Mouse (Mus musculus) thymus, adult 2 months (tissue): ENCODE measurements around the gene Mrtfa. TPM values are rescaled to one million over a fixed set of nuclear protein-coding genes. Genes with fewer than 3 reads are reported as not detected.

Experiments used
- DNase-seq: peaks from one replicate; pipeline ENCODE4 v3.0.0; 2021
- H3K27ac ChIP-seq: fragments of 200-500 bp; 2 replicates; pipeline ENCODE4 v1.5.1; 2012; ENCODE audit warnings: low read length, control low read depth; ENCODE audit not compliant: control insufficient read depth, insufficient read depth
- H3K27me3 ChIP-seq: fragments of 200-500 bp; 2 replicates; pipeline ENCODE4 v1.6.1; 2012; ENCODE audit warnings: mild to moderate bottlenecking, low read length, moderate library complexity, mixed read lengths; ENCODE audit not compliant: control insufficient read depth, insufficient read depth
- H3K36me3 ChIP-seq: fragments of 200-500 bp; 2 replicates; pipeline ENCODE4 v1.6.1; 2012; ENCODE audit warnings: mild to moderate bottlenecking, low read length, moderate library complexity; ENCODE audit not compliant: control insufficient read depth, insufficient read depth
- H3K4me1 ChIP-seq: fragments of 200-500 bp; replicated peaks from 2 replicates; pipeline ENCODE4 v1.6.1; 2012; ENCODE audit warnings: low read length; ENCODE audit not compliant: control insufficient read depth, insufficient read depth
- H3K4me3 ChIP-seq: fragments of 200-500 bp; 2 replicates; pipeline ENCODE4 v1.5.1; 2012; ENCODE audit warnings: mild to moderate bottlenecking, low read length, control low read depth, moderate library complexity; ENCODE audit not compliant: control insufficient read depth, insufficient read depth
- CTCF ChIP-seq: fragments of 200-500 bp; IDR thresholded peaks from 2 replicates; pipeline ENCODE4 v1.5.1; 2012; ENCODE audit warnings: mild to moderate bottlenecking, control low read depth, low read length, moderate library complexity, borderline replicate concordance; ENCODE audit not compliant: control insufficient read depth, poor library complexity, insufficient read depth; ENCODE audit errors: extremely low read depth
- POLR2A ChIP-seq: fragments of 200-500 bp; IDR thresholded peaks from 2 replicates; pipeline ENCODE4 v1.6.1; 2012; ENCODE audit warnings: mild to moderate bottlenecking, low read length, control low read depth, moderate library complexity; ENCODE audit not compliant: control insufficient read depth, poor library complexity, insufficient read depth; ENCODE audit errors: extremely low read depth
- WGBS: fragments of 180-500 bp; shearing (Covaris S2); methylation state at CpG from one replicate; pipeline ENCODE4 v1.1.7; 2018; 5-methylcytosine and 5-hydroxymethylcytosine counted together
- polyA plus RNA-seq: library from polyadenylated mRNA; depleted of rRNA; stranded (reverse); fragments of >200 nt; gene quantifications from 2 replicates; pipeline ENCODE4 v1.2.3, GENCODE M21; 2012; rRNA removed

Gene Mrtfa
- polyA plus RNA-seq: 114 and 127 TPM in 2 replicates

GRCm38 (mm10) chr15:81190630-81191178, at the start of gene Mrtfa:
Mrtfa (minus strand) TSS chr15:81190757.
- peak within 1 kb of the TSS; percentile 75 for H3K27ac ChIP-seq
- peak within 1 kb of the TSS; percentile 89 for H3K4me3 ChIP-seq
- under 1% methylated on average over 46 of the region's 48 CpGs for WGBS
- DNase-seq: peak; percentile 100
- H3K4me1 ChIP-seq: peaks cover 10% of the 10 kb centered on the region
- TF ChIP-seq CTCF (peak; percentile 58), POLR2A (peak; percentile 62)
- H3K27me3 ChIP-seq: no peaks in the 10 kb centered on the region
- no peaks in the 10 kb centered on the region for H3K36me3 ChIP-seq

DNA sequence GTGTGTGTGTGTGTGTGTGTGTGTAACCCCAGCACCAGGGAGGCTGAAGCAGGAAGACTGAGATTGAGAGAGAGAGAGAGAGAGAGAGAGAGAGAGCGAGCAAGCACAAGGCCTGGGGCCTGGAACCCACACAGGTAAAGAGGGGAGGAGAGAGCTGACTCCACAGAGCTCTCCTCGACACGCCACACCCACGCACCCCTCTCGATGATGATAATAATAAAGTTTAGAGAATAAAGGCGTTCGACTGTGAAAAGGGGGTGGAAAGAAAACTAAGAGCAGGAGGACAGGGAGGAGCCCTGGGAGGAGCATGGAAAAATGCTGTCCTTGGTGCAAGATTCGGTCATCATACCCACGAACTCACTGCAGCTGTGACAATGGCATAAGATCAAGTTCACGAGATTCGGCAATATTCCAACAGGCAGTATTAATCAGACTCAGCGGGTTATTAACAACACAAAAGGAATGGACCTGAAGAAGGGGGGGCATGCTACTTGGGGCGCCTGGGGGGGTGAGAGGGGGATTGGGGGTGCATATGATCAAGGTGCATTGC, 49.3 kb upstream of the Mrtfa start:
- H3K36me3 ChIP-seq: no peaks in the 10 kb centered on the region
- H3K27me3 ChIP-seq: no peaks in the 10 kb centered on the region; the same call in 1 of the 2 replicates
- no peaks in the 10 kb centered on the region for H3K4me1 ChIP-seq
- WGBS: 87% methylated on average over 13 of the region's 13 CpGs
- DNase-seq: no peak
- TF ChIP-seq CTCF (no peak), POLR2A (no peak)
- no peak overlapping the region for H3K4me3 ChIP-seq
- H3K27ac ChIP-seq: no peak overlapping the region

- DNase-seq: peak; percentile 6
- no peaks in the 10 kb centered on the region; the same call in 1 of the 2 replicates for H3K27me3 ChIP-seq
- H3K36me3 ChIP-seq: no peaks in the 10 kb centered on the region
- no peak overlapping the region for H3K4me3 ChIP-seq
- no peaks in the 10 kb centered on the region for H3K4me1 ChIP-seq
- WGBS: 38% methylated on average over 7 of the region's 7 CpGs
- TF ChIP-seq CTCF (no peak), POLR2A (no peak)
- H3K27ac ChIP-seq: no peak overlapping the region
Measured at GRCm38 (mm10) chr15:81239261-81239660, 48.7 kb upstream of the Mrtfa start.

DNA sequence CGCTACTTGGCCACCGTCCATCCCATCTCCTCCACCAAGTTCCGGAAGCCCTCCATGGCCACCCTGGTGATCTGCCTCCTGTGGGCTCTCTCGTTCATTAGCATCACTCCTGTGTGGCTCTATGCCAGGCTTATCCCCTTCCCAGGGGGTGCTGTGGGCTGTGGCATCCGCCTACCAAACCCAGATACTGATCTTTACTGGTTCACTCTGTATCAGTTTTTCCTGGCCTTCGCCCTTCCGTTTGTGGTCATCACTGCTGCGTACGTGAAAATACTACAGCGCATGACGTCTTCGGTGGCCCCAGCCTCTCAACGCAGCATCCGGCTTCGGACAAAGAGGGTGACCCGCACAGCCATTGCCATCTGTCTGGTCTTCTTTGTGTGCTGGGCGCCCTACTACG, 46.9 kb upstream of the Mrtfa start:
- 76% methylated on average over 18 of the region's 18 CpGs for WGBS
- Histone ChIP-seq H3K27ac (no peak overlapping the region), H3K4me3 (no peak overlapping the region), H3K27me3 (no peaks in the 10 kb centered on the region; the same call in 1 of the 2 replicates), H3K4me1 (no peaks in the 10 kb centered on the region), H3K36me3 (no peaks in the 10 kb centered on the region)
- no peak for DNase-seq
- TF ChIP-seq CTCF (no peak), POLR2A (no peak)

- Histone ChIP-seq H3K36me3 (no peaks in the 10 kb centered on the region), H3K27me3 (no peaks in the 10 kb centered on the region; the same call in 1 of the 2 replicates), H3K4me3 (no peak overlapping the region), H3K27ac (no peak overlapping the region), H3K4me1 (no peaks in the 10 kb centered on the region)
- TF ChIP-seq POLR2A (no peak), CTCF (no peak)
- 26% methylated on average over 8 of the region's 8 CpGs for WGBS
- DNase-seq: no peak
Measured at GRCm38 (mm10) chr15:81236062-81236461, 45.5 kb upstream of the Mrtfa start.

- 18% methylated on average over 24 of the region's 25 CpGs for WGBS
- no peak within 1 kb of the TSS for H3K27ac ChIP-seq
- H3K27me3 ChIP-seq: no peaks in the 10 kb centered on the region; the same call in 1 of the 2 replicates
- H3K4me3 ChIP-seq: no peak within 1 kb of the TSS
- DNase-seq: no peak
- H3K36me3 ChIP-seq: no peaks in the 10 kb centered on the region
- H3K4me1 ChIP-seq: no peaks in the 10 kb centered on the region
- TF ChIP-seq CTCF: no peak
- TF ChIP-seq POLR2A: no peak
Measured at GRCm38 (mm10) chr15:81235086-81235920, 44.7 kb upstream of the Mrtfa start, which contains the start of gene Mchr1. Mchr1 (plus strand) TSS chr15:81235499.
